Mouse (Mus musculus) forebrain, postnatal 0 days (tissue): Measurements from ENCODE around the gene Adamts5. TPM values are rescaled to one million over a fixed set of nuclear protein-coding genes. Genes with fewer than 3 reads are reported as not detected.

Experiments
- ATAC-seq: fragments of 200-750 bp; cut with Nextera tagmentation; 2 replicates; pipeline ENCODE4 v1.8.0; 2017; ENCODE audit warnings: mild to moderate bottlenecking, moderate library complexity
- DNase-seq: peaks from one replicate; pipeline ENCODE4 v3.0.0-alpha.2; 2015
- H3K27ac ChIP-seq: fragments of 300-500 bp; sonication (generic); 2 replicates; pipeline ENCODE4 v1.5.1; 2014; ENCODE audit warnings: low read depth, mild to moderate bottlenecking, antibody characterized with exemption, low read length, moderate library complexity, mixed read lengths
- H3K27me3 ChIP-seq: fragments of 300-500 bp; sonication (generic); 2 replicates; pipeline ENCODE4 v1.6.1; 2014; ENCODE audit warnings: mild to moderate bottlenecking, low read length, mixed read lengths; ENCODE audit not compliant: insufficient read depth
- H3K36me3 ChIP-seq: fragments of 300-500 bp; sonication (generic); 2 replicates; pipeline ENCODE4 v1.6.1; 2014; ENCODE audit warnings: mild to moderate bottlenecking, moderate library complexity; ENCODE audit not compliant: insufficient read depth
- H3K4me1 ChIP-seq: fragments of 300-500 bp; sonication (generic); 2 replicates; pipeline ENCODE4 v1.6.1; 2014; ENCODE audit warnings: antibody characterized with exemption; ENCODE audit not compliant: insufficient read depth
- H3K4me2 ChIP-seq: fragments of 300-500 bp; sonication (generic); 2 replicates; pipeline ENCODE4 v1.6.1; 2014; ENCODE audit warnings: low read depth, mild to moderate bottlenecking, moderate library complexity
- H3K4me3 ChIP-seq: fragments of 300-500 bp; sonication (generic); 2 replicates; pipeline ENCODE4 v1.5.1; 2014; ENCODE audit warnings: low read depth, low read length, mixed read lengths
- H3K9ac ChIP-seq: fragments of 300-500 bp; sonication (generic); 2 replicates; pipeline ENCODE4 v1.6.1; 2014; ENCODE audit warnings: mild to moderate bottlenecking
- H3K9me3 ChIP-seq: fragments of 300-500 bp; sonication (generic); 2 replicates; pipeline ENCODE4 v1.6.1; 2016; ENCODE audit warnings: low read length
- CTCF ChIP-seq: sonication (generic); IDR thresholded peaks from 2 replicates; pipeline ENCODE4 v1.5.1; 2016; ENCODE audit warnings: antibody characterized with exemption, control low read depth, low read depth
- WGBS: fragments of 180-500 bp; shearing (Covaris S2); extraction: QIAGEN DNeasy Blood & Tissue Kit; methylation state at CpG from one replicate; pipeline ENCODE4 v1.1.7; 2014; 5-methylcytosine and 5-hydroxymethylcytosine counted together
- polyA plus RNA-seq: library from polyadenylated mRNA; unstranded; fragments of >200 nt; fragmentation: Nextera tagmentation; extraction: Ambion mirVana; gene quantifications from 2 replicates; pipeline ENCODE4 v1.2.1, GENCODE M21; 2015
- total RNA-seq: library from RNA; depleted of rRNA; stranded (reverse); fragments of >200 nt; gene quantifications from 2 replicates; pipeline ENCODE4 v1.2.3, GENCODE M21; 2014; rRNA removed

Adamts5 gene
- total RNA-seq = 2.1 and 2.6 TPM in 2 replicates
- polyA plus RNA-seq = 1.1 and 1.8 TPM in 2 replicates

DNA sequence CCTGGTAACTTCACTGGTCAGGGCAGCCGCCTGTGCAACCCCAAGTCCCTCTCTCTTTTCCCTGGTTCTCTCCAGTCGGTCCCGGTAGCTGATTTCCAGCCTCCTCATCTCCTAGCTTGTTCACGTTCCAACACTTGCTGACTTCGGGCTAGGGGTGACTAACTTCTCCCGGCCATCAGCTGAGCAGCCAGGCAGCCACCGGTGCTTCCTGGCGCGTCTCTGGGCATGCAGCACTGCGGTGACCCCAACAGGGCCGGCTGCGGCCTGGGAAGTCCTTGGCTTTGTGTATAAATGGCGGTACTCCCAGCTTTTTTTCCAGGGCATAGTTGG, at the start of gene Adamts5:
Gene Adamts5 (minus strand): TSS at position 248 of the 330 bp plus-strand sequence.
- no peak for TF ChIP-seq CTCF
- DNase-seq = no peak
- no peaks in the 10 kb centered on the region for H3K36me3 ChIP-seq
- 12% methylated on average over 13 of the region's 13 CpGs for WGBS
- H3K27ac ChIP-seq = peak within 1 kb of the TSS; percentile 57
- H3K4me2 ChIP-seq = peak within 1 kb of the TSS; percentile 92
- ATAC-seq = no peak
- H3K4me1 ChIP-seq = 0 out of 2 replicates have a peak, but pooled peaks cover 7% of the 10 kb centered on the region
- peak within 1 kb of the TSS; percentile 68 for H3K4me3 ChIP-seq
- H3K9me3 ChIP-seq = no peaks in the 10 kb centered on the region
- H3K9ac ChIP-seq = peak within 1 kb of the TSS; percentile 64
- peaks cover 2% of the 10 kb centered on the region; the same call in 1 of the 2 replicates for H3K27me3 ChIP-seq

DNA sequence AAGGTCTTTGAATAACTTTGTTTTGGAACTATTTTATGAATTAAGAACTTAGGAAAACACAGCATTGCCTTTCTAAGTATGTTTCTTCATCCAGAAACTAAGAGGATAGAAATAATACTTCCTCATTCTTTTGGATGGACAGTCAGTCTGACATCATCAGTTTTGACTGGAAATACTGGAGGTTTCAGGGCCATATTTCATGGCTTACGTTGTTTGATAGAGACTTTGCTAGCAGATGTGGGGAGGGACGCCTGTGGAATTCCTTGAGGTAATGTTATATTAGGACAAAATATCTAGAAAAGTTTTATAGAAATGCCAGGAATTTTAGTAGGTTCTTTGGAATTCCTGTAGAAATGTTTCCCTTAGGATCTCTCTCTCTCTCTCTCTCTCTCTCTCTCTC, 48.7 kb upstream of the Adamts5 start:
- no peak for DNase-seq
- no peak for ATAC-seq
- Histone ChIP-seq H3K4me1 (no peaks in the 10 kb centered on the region), H3K27me3 (no peaks in the 10 kb centered on the region), H3K9ac (no peak overlapping the region), H3K4me3 (no peak overlapping the region), H3K4me2 (no peak overlapping the region), H3K9me3 (no peaks in the 10 kb centered on the region), H3K36me3 (no peaks in the 10 kb centered on the region), H3K27ac (no peak overlapping the region)
- WGBS = 88% methylated on average over 2 of the region's 2 CpGs
- no peak for TF ChIP-seq CTCF

DNA sequence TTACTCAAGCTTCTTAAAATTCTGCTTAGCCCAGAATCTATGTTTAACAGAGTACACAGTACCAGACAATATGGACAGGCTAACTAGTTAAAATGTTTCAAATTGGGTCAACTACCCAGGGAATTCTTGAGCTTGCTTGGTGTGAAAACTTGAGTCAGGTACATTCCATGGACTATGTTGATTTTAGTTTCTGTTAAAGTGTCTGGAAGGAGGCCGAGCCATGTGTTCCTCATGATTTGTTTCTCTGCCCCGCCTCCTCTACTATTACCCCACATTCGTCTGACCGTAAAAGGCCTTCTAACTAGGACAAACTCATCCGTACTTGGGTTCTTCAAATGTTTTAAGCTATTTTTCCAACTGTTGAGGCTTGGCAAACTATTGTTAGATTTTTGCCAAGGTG, 24.4 kb upstream of the Adamts5 start:
- Histone ChIP-seq H3K27me3 (no peaks in the 10 kb centered on the region), H3K9me3 (no peaks in the 10 kb centered on the region), H3K9ac (no peak overlapping the region), H3K4me1 (no peaks in the 10 kb centered on the region), H3K36me3 (no peaks in the 10 kb centered on the region), H3K4me2 (no peak overlapping the region), H3K27ac (no peak overlapping the region), H3K4me3 (no peak overlapping the region)
- ATAC-seq (no peak), DNase-seq (no peak)
- 85% methylated on average over 5 of the region's 5 CpGs for WGBS
- TF ChIP-seq CTCF = no peak

DNA sequence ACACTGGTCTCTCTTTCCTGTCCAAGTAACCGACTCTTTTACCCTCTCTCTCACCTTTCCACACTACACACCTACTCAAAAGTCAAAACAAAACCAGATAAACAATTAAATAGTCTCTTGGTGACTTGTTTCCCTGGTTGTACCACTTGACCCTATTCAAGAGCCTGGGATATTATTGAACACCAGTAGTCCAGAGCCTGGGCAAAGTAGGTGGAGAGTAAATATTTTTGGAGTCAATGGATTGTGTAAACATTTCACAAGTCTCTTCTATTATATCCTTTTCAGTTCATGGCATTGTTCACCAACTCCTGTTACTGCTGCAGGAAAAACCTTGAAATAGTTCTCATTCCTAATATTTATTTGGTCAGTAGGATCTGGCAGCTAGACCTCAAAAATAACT, 20.8 kb upstream of the Adamts5 start:
- Histone ChIP-seq H3K4me2 (no peak overlapping the region), H3K9me3 (no peaks in the 10 kb centered on the region), H3K9ac (no peak overlapping the region), H3K4me1 (no peaks in the 10 kb centered on the region), H3K36me3 (no peaks in the 10 kb centered on the region), H3K4me3 (no peak overlapping the region), H3K27me3 (no peaks in the 10 kb centered on the region), H3K27ac (no peak overlapping the region)
- no peak for TF ChIP-seq CTCF
- DNase-seq (no peak), ATAC-seq (no peak)
- 74% methylated on average over 1 of the region's 1 CpGs for WGBS

DNA sequence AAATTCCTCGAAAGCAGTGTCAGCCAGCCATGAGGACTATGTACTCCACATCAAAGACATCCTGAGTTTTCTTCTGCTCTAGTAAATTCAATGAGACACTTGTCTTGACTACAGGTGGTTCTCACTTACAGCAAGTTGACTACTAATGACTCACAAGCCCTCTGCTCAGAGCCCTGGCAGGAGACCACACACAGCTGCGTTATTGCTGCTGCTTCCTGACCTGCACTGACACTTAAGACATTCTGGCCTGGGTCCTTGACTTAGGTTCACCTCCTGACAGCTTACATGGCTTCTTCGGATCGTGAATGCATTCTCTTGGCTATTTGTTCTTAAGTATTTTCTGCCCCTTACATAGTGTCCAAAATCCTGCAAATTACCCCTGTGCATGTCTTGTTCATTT, 18.5 kb upstream of the Adamts5 start:
- ATAC-seq (no peak), DNase-seq (no peak)
- no peaks in the 10 kb centered on the region for H3K9me3 ChIP-seq
- H3K4me1 ChIP-seq = no peaks in the 10 kb centered on the region
- no peaks in the 10 kb centered on the region for H3K36me3 ChIP-seq
- no peaks in the 10 kb centered on the region for H3K27me3 ChIP-seq
- no peak overlapping the region for H3K4me2 ChIP-seq
- no peak for TF ChIP-seq CTCF
- H3K4me3 ChIP-seq = no peak overlapping the region
- no peak overlapping the region for H3K27ac ChIP-seq
- H3K9ac ChIP-seq = no peak overlapping the region
- 82% methylated on average over 4 of the region's 4 CpGs for WGBS

DNA sequence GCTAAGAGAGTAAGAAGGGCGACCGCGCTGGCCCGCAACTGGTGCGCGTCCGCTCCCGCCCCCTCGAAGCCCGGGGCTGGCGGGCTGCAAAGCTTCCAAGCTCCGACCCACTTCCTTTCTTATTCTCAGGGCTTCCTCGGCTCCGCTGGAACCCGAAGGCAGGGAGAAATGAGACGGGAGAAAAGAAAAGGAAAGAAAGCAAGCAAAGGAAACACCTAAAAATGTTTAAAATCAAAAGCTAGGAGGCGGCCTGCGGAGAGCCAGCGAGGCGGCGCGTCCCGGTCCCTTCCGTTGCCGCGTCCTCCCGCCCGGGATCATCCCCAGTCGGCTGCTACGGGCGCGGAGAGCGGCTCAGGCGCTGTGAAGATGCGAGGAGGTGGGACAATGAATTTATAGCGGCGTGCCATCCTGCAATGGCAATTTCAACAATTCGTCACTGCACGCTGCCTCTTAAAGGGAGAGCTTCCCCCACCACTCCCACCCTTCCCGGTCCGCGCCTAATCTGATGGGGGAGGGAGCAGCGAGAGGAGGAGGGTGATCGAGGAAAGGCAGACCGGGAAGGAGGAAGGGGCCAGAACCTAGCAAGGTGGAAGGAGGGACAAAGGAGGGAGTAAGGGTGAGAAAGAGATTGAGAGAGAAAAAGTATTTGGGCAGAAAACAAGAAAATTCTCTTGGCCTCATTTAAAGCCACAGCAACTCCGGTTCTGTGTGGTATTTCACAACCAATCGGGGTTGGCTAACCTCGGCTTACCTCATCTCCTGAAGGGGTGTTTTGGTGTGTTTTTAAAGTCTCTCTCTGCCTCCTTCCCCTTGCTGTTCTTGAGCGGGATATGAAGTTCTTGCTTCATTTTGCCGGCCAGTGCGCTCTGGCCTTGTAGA, 687 bp downstream of the Adamts5 start:
- WGBS = 2% methylated on average over 51 of the region's 51 CpGs
- Histone ChIP-seq H3K27ac (peak overlapping the region; percentile 57), H3K4me2 (peak overlapping the region; percentile 92), H3K27me3 (peaks cover 2% of the 10 kb centered on the region; the same call in 1 of the 2 replicates), H3K4me1 (0 out of 2 replicates have a peak, but pooled peaks cover 7% of the 10 kb centered on the region), H3K4me3 (peak overlapping the region; percentile 68), H3K36me3 (no peaks in the 10 kb centered on the region), H3K9me3 (no peaks in the 10 kb centered on the region), H3K9ac (peak overlapping the region; percentile 64)
- DNase-seq = peak; percentile 64
- TF ChIP-seq CTCF = peak; percentile 26; the same call in 1 of the 2 replicates
- ATAC-seq = peak; percentile 79
